Mouse (Mus musculus): ENCODE results near the gene Vmn2r89. TPM values are rescaled to one million over a fixed set of nuclear protein-coding genes. Genes with fewer than 3 reads are reported as not detected.

Vmn2r89 gene
- polyA plus RNA-seq, 1 experiment from 2014 or later = not detected

GRCm38 (mm10) chr14:51507416-51507815 lies 55.8 kb downstream of the Vmn2r89 start:
- Histone ChIP-seq H3K27me3 (ENCODE audit: control insufficient read depth, insufficient read depth, low read length) (no peaks in the 10 kb centered on the region), H3K36me3 (ENCODE audit: control insufficient read depth, insufficient read depth, low read length) (no peaks in the 10 kb centered on the region), H3K27ac (ENCODE audit: low read depth, low read length) (no peak overlapping the region), H3K9me3 (ENCODE audit: control insufficient read depth, low read length) (no peaks in the 10 kb centered on the region), H3K4me1 (ENCODE audit: control insufficient read depth, insufficient read depth, low read length) (no peaks in the 10 kb centered on the region), H3K9ac (replicated peaks; ENCODE audit: low read depth, low read length) (no peak overlapping the region), H3K4me2 (ENCODE audit: low read depth, low read length) (no peak overlapping the region), H3K4me3 (ENCODE audit: low read depth, low read length) (no peak overlapping the region)
- WGBS = 97% methylated on average over 8 of the region's 8 CpGs
- ATAC-seq (ENCODE audit: low read depth) = no peak

Other genes with a start within 250 kb of the Vmn2r89 start
- gene Ear14, start 248.5 kb upstream of the Vmn2r89 start, polyA plus RNA-seq (2014; fragmentation: Nextera tagmentation; extraction: Ambion mirVana) = not detected in 2 replicates
- not detected in 2 replicates for gene Rnase2a, start 195.7 kb upstream of the Vmn2r89 start, polyA plus RNA-seq (2014; fragmentation: Nextera tagmentation; extraction: Ambion mirVana)
- not detected in 2 replicates for gene Gm7247, start 90.1 kb upstream of the Vmn2r89 start, polyA plus RNA-seq (2014; fragmentation: Nextera tagmentation; extraction: Ambion mirVana)
- not detected in 2 replicates for gene Vmn2r88, start 41.0 kb upstream of the Vmn2r89 start, polyA plus RNA-seq (2014; fragmentation: Nextera tagmentation; extraction: Ambion mirVana)
- not detected in 2 replicates for gene Gm5622, start 100.9 kb downstream of the Vmn2r89 start, polyA plus RNA-seq (2014; fragmentation: Nextera tagmentation; extraction: Ambion mirVana)
- not detected in 2 replicates for gene Gm17175, start 122.2 kb downstream of the Vmn2r89 start, polyA plus RNA-seq (2014; fragmentation: Nextera tagmentation; extraction: Ambion mirVana)
- not detected in 2 replicates for gene Gm17174, start 140.3 kb downstream of the Vmn2r89 start, polyA plus RNA-seq (2014; fragmentation: Nextera tagmentation; extraction: Ambion mirVana)
- not detected in 2 replicates for gene Gm17078, start 159.5 kb downstream of the Vmn2r89 start, polyA plus RNA-seq (2014; fragmentation: Nextera tagmentation; extraction: Ambion mirVana)
- not detected in 2 replicates for gene Gm4181, start 183.8 kb downstream of the Vmn2r89 start, polyA plus RNA-seq (2014; fragmentation: Nextera tagmentation; extraction: Ambion mirVana)
- not detected in 2 replicates for gene Gm17079, start 243.6 kb downstream of the Vmn2r89 start, polyA plus RNA-seq (2014; fragmentation: Nextera tagmentation; extraction: Ambion mirVana)

All from neural tube, embryonic 14.5 days (tissue).